Mouse (Mus musculus) embryo, embryonic 10.5 days (tissue): ENCODE measurements around the gene Cebpz.

Experiments
- DNase-seq: peaks from one replicate; pipeline ENCODE4 v3.0.0-alpha.2; 2015; ENCODE audit warnings: low spot score

The Cebpz gene

DNA sequence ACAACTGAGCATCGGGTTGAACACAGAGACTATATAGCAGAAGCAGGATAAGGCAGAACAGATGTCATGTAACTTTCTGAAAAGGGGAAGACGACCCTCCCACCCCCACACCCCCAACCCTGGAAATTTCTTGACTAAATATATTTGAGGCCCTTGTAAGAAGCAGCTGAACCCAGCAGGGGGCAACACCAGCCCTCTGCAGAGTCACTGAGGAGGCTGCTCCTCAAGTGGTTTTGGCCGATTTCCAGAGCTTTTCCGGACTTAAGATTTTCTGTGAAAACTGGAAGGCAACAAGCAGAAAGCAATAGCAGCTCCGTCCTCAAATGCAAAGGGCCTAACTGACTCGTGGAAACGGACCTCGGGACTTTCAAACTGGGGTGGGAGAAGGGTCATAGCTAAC lies 41.5 kb downstream of the Cebpz start:
- DNase-seq, result peak; percentile 56

DNA sequence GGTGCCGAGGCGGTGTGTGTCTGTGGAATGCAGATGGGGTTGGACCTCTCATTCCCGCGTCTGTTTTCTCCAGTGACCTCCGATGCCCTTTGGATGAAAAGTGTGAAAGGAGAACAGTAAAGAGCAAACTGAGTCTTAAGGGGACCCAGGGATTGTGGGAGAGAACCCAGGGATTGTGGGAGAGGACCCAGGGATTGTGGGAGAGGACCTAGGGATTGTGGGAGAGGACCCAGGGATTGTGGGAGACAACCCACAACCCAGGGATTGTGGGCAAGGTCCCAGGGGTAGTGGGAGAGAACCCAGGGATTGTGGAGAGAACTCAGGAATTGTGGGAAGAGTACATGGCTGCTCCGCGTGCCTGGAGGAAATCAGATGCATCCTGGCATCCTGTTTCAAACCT lies 41.9 kb downstream of the Cebpz start:
- no peak for DNase-seq

DNA sequence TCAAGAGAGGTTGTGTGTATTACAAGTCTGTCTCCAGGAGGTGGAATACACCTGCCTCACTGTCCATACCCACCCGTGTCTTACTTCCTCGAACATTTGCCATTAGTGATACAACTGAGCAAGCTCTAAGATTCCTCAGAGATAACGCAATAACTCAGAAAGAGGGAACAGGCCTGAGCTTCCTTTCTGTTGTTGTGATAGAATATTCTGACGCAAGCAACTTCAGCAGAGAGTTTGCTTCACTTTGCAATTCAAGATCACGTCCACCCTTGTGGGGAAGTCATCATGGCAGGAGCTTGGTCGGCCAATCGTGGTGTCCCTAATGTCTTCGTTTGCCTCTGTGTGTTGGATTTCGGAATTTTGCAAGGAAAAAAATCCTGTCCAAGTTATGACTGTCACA lies 45.8 kb downstream of the Cebpz start:
- DNase-seq, result no peak

DNA sequence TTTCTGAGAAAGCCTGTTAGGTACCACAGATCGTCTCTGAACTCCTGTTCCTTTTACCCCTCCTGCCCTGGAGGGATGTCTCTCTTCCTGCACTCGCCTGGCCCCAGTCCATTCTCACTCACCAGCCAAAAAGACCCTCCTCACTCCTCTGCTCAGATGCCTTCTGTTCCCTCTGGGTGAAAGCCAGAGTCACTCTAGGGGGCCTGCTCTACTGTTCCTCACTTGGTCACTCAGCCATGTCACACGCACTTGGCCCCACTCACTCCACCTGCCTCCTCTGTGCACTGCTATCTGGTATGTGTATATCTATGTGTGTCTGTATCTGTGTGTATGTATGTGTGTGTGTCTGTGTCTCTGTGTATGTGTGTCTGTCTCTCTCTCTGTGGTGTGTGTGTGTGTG lies 47.7 kb downstream of the Cebpz start:
- no peak for DNase-seq

DNA sequence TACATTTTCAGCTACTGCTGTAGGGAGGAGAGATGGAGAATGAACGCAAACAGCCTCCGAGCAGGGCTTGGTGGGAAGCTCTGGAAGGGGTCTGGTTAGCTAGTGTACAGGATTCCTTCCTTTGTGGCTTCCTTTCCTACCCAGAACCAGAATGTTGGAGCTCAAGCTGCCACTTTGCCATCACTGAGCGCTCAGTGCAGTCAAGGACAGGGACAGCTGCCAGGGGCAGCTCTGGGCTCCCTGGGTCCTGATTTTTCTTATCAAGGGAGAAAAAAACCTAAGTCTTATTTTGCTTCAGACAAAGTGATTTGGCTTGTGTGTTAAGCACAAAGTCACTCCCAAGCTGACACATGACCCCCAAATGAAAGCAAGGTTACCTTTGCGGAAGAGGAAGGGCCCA lies 48.3 kb downstream of the Cebpz start:
- no peak for DNase-seq

DNA sequence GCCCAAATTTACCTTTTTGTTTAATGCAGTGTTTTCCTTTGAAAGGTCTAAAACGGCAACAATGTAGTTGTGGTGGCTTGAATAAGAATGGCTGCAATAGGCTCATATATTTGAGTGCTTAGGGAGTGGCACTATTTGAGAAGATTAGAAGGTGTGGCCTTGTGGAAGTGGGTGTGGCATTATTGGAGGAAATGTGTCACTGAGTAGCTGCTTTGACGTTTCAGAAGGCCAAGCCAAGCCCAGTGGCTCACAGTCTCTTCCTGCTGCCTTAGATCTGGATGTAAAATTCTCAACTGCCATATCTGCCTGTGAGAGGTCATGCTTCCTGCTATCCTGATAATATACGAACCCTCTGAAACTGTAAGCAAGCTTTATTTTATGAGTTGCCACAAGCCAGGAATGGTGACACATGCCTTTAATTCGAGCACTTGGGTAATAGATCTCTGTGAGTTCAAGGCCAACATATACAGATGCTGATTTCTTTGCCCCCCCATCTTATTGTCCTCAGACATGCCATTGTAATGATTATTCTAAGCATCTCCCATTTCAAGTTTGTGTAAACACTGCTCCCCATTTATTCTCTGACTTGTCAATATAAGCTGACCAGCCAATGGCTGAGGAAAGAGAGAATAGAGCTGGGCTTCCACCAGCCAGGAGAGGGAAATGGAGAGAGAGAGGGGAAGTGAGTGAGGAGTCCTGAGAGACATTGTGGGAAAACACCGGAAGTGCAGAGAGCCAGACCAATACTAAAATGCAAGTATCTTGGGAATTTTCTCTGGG lies 51.4 kb downstream of the Cebpz start:
- DNase-seq, result no peak

DNA sequence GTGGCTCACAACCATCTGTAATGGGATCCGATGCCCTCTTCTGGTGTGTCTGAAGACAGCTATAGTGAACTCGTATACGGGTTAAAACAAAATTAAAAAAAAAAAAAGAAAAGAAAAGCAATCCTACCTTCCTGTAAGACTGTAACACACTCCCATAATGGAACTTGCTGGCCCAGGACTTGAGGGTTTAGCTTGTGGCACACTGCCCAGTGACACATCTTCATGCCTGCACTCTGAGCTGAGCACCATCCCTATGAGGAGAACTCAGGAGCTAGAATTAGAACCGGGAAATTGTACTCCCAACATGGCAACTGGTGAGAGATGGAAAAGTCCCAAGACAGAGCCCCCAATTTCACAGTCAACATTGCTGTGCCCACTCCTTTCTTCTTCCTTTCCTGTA lies 53.6 kb downstream of the Cebpz start:
- no peak for DNase-seq

DNA sequence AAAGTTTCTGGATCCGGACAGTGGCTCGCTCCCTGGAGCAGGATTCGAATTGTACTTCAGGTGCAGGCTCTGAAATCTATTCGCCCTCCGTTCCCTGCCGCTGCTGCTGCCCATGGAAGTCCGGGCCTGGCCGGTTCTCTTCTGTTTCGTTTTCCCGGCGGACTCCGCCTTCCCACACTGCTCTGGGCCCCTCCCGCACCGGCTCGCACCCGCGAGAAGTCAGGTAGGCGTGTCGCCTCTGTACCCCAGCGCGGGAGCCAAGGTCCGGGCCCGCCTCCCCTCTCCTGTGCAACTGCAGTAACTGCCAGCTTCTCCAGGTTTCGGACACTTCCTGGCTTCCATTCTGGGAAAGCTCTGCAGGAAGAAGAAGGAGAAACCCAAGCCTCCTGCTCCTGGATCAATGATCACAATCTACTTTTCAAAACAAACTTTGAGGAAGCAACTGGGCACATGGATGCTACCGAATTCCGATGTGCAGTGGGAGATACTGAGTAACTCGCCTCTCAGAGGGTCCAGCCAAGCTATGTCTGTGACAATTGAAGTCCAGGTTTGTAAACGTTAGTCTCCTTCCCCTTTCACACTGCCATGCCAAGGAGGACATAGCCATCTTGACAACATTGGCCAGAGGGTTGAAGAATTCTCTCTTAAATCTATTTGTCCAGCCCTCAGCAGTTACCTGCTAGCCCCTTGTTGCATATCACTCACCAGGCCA lies 54.3 kb downstream of the Cebpz start, which contains the start of gene Eif2ak2:
Gene Eif2ak2, minus strand, starts transcription at position 173 of the 712 bp plus-strand sequence.
- DNase-seq, result peak; percentile 84

DNA sequence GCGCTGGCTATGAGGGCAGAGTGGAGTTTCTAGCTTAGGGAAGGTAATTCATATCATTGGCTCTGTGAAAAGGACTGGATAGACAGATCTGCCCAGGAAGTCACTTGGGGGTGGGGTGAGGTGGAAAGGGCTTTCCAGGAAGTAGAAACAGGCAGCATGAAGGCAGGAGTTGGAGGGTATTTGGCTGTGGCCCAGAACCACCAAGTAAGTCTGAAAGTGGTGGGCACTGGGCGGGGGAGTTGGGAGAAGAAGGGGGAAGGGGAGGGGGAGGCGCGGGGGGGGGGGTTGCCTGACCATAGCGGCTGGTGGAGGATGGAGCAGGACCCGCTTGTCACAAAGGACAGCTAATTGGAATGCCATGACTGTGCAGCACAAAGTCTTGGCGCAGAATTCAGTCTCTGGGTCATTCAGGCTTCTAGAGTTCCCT lies 55.0 kb downstream of the Cebpz start:
- DNase-seq, result no peak

DNA sequence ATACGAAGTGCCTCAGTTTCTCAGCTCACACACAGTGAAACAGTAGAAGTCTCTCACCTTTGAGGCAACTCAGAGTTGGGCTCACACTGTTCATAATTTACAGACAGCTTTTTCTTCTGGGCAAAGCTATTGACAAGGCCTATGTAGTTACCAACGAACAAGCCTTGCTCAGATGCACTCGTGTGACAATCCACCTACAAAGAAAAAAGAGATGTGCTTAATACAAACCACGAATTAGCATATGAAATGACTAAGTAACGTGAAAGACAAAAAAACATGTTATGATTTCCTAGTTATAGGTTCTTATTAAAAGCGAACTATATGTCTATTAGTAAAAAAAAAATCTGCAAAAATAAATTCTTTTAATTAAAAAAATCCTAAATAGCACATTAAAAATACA lies 63.0 kb downstream of the Cebpz start:
- no peak for DNase-seq
